Mouse (Mus musculus) WW6 (cell line): ENCODE measurements around the gene Olfr5.
A peak's percentile ranks its signal among the peaks of the same experiment; 100 is the strongest.
"Not testable (repeated sequence)": the region's sequence is repeated elsewhere in the genome, so short reads cannot be mapped to it uniquely, and the experiment has no call there.

Experiments
- DNase-seq: peaks from one replicate; pipeline ENCODE4 v3.0.0-alpha.2; 2013; ENCODE audit warnings: low read depth, low spot score

The Olfr5 gene

GRCm38 (mm10) chr7:6486841-6487240, at the start of gene Olfr5:
Gene Olfr5, minus strand, starts transcription at chr7:6486941.
- DNase-seq = no peak

- peak; percentile 9 for DNase-seq
Measured at GRCm38 (mm10) chr7:6526141-6526540, 39.4 kb upstream of the Olfr5 start.

- peak; percentile 18 for DNase-seq
Measured at GRCm38 (mm10) chr7:6525001-6525400, 38.3 kb upstream of the Olfr5 start.

GRCm38 (mm10) chr7:6522850-6523249, 36.1 kb upstream of the Olfr5 start, which contains the start of gene Olfr1349:
Gene Olfr1349, minus strand, starts transcription at chr7:6522950.
- no peak for DNase-seq

- DNase-seq = no peak
Measured at GRCm38 (mm10) chr7:6521666-6522065, 34.9 kb upstream of the Olfr5 start.

- DNase-seq = no peak
Measured at GRCm38 (mm10) chr7:6508648-6509047, 21.9 kb upstream of the Olfr5 start, which contains the start of gene Olfr1348. Gene Olfr1348, minus strand, starts transcription at chr7:6508748.

- no peak for DNase-seq
Measured at GRCm38 (mm10) chr7:6499655-6500054, 12.9 kb upstream of the Olfr5 start, which contains the start of gene Olfr1347. Gene Olfr1347, minus strand, starts transcription at chr7:6499755.

GRCm38 (mm10) chr7:6477633-6478032, 9.1 kb downstream of the Olfr5 start:
- not testable (repeated sequence) for DNase-seq

- no peak for DNase-seq
Measured at GRCm38 (mm10) chr7:6466951-6467350, 19.8 kb downstream of the Olfr5 start, which contains the start of gene Olfr1346. Gene Olfr1346, plus strand, starts transcription at chr7:6467101.

GRCm38 (mm10) chr7:6456399-6456798, 30.3 kb downstream of the Olfr5 start:
- no peak for DNase-seq

GRCm38 (mm10) chr7:6455868-6456267, 30.9 kb downstream of the Olfr5 start, which contains the start of gene Olfr1336:
Gene Olfr1336, plus strand, starts transcription at chr7:6456168.
- DNase-seq = no peak

- no peak for DNase-seq
Measured at GRCm38 (mm10) chr7:6447771-6448170, 39.0 kb downstream of the Olfr5 start.

- DNase-seq = no peak
Measured at GRCm38 (mm10) chr7:6441173-6441572, 45.6 kb downstream of the Olfr5 start.

- DNase-seq = no peak
Measured at GRCm38 (mm10) chr7:6438388-6438787, 48.4 kb downstream of the Olfr5 start, which contains the start of gene Olfr1344. Gene Olfr1344, plus strand, starts transcription at chr7:6438688.

GRCm38 (mm10) chr7:6430342-6430741, 56.4 kb downstream of the Olfr5 start:
- DNase-seq = no peak

- DNase-seq = no peak
Measured at GRCm38 (mm10) chr7:6429381-6429780, 57.4 kb downstream of the Olfr5 start.
